Mouse (Mus musculus): ENCODE results near the gene Efl1. TPM values are rescaled to one million over a fixed set of nuclear protein-coding genes. Genes with fewer than 3 reads are reported as not detected.
"Not testable (repeated sequence)": the region's sequence is repeated elsewhere in the genome, so short reads cannot be mapped to it uniquely, and the experiment has no call there.

Gene Efl1
- polyA plus RNA-seq, 1 experiment from 2014 or later, result 19.2 TPM

GRCm38 (mm10) chr7:82725006-82725636 is 76.7 kb downstream of the Efl1 start:
- no peaks in the 10 kb centered on the region for H3K9me3 ChIP-seq (ENCODE audit: control insufficient read depth, low read length)
- H3K4me2 ChIP-seq (ENCODE audit: low read length), result no peak overlapping the region
- no peak for ATAC-seq
- H3K27me3 ChIP-seq (replicated peaks; ENCODE audit: control insufficient read depth, insufficient read depth, low read length), result no peaks in the 10 kb centered on the region
- H3K4me3 ChIP-seq (replicated peaks; ENCODE audit: low read length), result no peak overlapping the region
- H3K27ac ChIP-seq (ENCODE audit: low read length), result no peak overlapping the region
- no peak overlapping the region for H3K9ac ChIP-seq (replicated peaks; ENCODE audit: low read depth, low read length)
- H3K36me3 ChIP-seq (ENCODE audit: control insufficient read depth, insufficient read depth), result 0 out of 2 replicates have a peak, but pooled peaks cover 3% of the 10 kb centered on the region
- no peaks in the 10 kb centered on the region for H3K4me1 ChIP-seq (replicated peaks; ENCODE audit: control insufficient read depth, insufficient read depth, low read length)
- WGBS, result 38% methylated on average over 5 of the region's 5 CpGs

GRCm38 (mm10) chr7:82725741-82726450 is 77.5 kb downstream of the Efl1 start:
- Histone ChIP-seq H3K9ac (replicated peaks; ENCODE audit: low read depth, low read length) (no peak overlapping the region), H3K4me2 (ENCODE audit: low read length) (no peak overlapping the region), H3K27ac (ENCODE audit: low read length) (no peak overlapping the region), H3K4me3 (replicated peaks; ENCODE audit: low read length) (no peak overlapping the region), H3K4me1 (replicated peaks; ENCODE audit: control insufficient read depth, insufficient read depth, low read length) (no peaks in the 10 kb centered on the region), H3K9me3 (ENCODE audit: control insufficient read depth, low read length) (no peaks in the 10 kb centered on the region), H3K36me3 (ENCODE audit: control insufficient read depth, insufficient read depth) (0 out of 2 replicates have a peak, but pooled peaks cover 3% of the 10 kb centered on the region), H3K27me3 (replicated peaks; ENCODE audit: control insufficient read depth, insufficient read depth, low read length) (no peaks in the 10 kb centered on the region)
- WGBS, result 82% methylated on average over 14 of the region's 14 CpGs
- no peak for ATAC-seq

DNA sequence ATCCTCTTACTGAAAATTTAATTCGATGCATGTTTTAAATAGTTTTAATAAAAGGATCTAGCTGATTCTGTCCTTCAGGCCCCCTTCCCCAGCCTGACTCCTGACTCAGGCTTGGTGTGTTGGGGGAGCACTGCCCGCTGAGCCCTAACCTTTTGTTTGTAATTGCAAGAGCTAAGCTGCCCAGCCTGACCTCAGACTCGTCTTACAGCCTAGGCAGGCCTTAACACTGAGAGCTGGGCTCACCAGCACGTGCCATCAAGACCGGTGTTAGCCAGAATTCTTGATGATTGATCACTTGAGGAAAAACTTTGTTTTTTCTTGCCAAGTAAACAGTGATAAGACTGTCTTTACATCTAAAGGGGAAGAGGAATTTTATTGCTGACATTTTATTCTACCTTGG is 78.7 kb downstream of the Efl1 start:
- H3K4me1 ChIP-seq (replicated peaks; ENCODE audit: control insufficient read depth, insufficient read depth, low read length), result no peaks in the 10 kb centered on the region
- no peak overlapping the region for H3K4me3 ChIP-seq (replicated peaks; ENCODE audit: low read length)
- H3K4me2 ChIP-seq (ENCODE audit: low read length), result no peak overlapping the region
- WGBS, result 43% methylated on average over 5 of the region's 5 CpGs
- H3K9me3 ChIP-seq (ENCODE audit: control insufficient read depth, low read length), result no peaks in the 10 kb centered on the region
- H3K36me3 ChIP-seq (ENCODE audit: control insufficient read depth, insufficient read depth), result 0 out of 2 replicates have a peak, but pooled peaks cover 3% of the 10 kb centered on the region
- ATAC-seq, result no peak
- H3K27me3 ChIP-seq (replicated peaks; ENCODE audit: control insufficient read depth, insufficient read depth, low read length), result no peaks in the 10 kb centered on the region
- H3K27ac ChIP-seq (ENCODE audit: low read length), result no peak overlapping the region
- H3K9ac ChIP-seq (replicated peaks; ENCODE audit: low read depth, low read length), result no peak overlapping the region

DNA sequence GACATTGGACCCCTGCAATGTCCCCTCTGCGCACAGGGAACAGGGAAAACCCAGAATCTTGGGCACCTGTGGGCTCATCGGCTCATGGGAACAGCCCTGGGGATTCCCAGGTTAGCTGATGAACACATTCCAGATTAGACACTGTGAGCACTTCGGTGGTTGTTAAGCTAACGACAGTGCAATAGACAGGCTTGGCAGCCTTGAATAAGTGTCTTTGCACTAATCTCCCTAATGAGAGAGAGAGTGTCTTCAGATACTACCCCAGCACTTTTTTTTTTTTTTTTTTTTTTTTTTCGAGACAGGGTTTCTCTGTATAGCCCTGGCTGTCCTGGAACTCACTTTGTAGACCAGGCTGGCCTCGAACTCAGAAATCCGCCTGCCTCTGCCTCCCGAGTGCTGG is 80.6 kb downstream of the Efl1 start:
- 72% methylated on average over 5 of the region's 8 CpGs for WGBS
- H3K4me2 ChIP-seq (ENCODE audit: low read length); H3K4me1 ChIP-seq (replicated peaks; ENCODE audit: control insufficient read depth, insufficient read depth, low read length); H3K27ac ChIP-seq (ENCODE audit: low read length); H3K36me3 ChIP-seq (ENCODE audit: control insufficient read depth, insufficient read depth); H3K9ac ChIP-seq (replicated peaks; ENCODE audit: low read depth, low read length); ATAC-seq; H3K9me3 ChIP-seq (ENCODE audit: control insufficient read depth, low read length); H3K27me3 ChIP-seq (replicated peaks; ENCODE audit: control insufficient read depth, insufficient read depth, low read length); H3K4me3 ChIP-seq (replicated peaks; ENCODE audit: low read length): not testable (repeated sequence)

DNA sequence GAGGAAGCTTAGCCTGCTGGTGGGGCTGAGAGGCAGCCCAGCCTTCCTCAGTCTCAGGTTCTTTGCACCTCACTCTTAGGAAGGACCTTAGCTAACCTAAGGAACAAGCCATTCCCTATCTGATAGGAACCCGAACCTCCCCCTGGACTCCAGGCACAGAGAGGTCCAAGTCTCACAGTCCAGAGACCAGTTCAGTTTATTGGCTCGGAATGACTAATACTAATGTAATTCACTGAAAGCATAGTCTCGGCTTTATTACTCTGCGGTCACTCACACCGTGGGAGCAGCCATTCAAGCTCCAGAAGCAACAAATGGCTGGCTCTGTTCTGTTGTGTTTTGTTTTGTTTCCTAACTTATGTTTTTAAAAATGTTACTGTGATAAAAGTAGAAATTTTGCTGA is 84.7 kb downstream of the Efl1 start:
- Histone ChIP-seq H3K27me3 (replicated peaks; ENCODE audit: control insufficient read depth, insufficient read depth, low read length) (no peaks in the 10 kb centered on the region), H3K9me3 (ENCODE audit: control insufficient read depth, low read length) (no peaks in the 10 kb centered on the region), H3K27ac (ENCODE audit: low read length) (no peak overlapping the region), H3K9ac (replicated peaks; ENCODE audit: low read depth, low read length) (no peak overlapping the region), H3K4me3 (replicated peaks; ENCODE audit: low read length) (no peak overlapping the region), H3K36me3 (ENCODE audit: control insufficient read depth, insufficient read depth) (no peaks in the 10 kb centered on the region), H3K4me2 (ENCODE audit: low read length) (no peak overlapping the region), H3K4me1 (replicated peaks; ENCODE audit: control insufficient read depth, insufficient read depth, low read length) (no peaks in the 10 kb centered on the region)
- no peak for ATAC-seq
- WGBS, result 80% methylated on average over 5 of the region's 5 CpGs

- H3K9me3 ChIP-seq (ENCODE audit: control insufficient read depth, low read length), result no peaks in the 10 kb centered on the region
- no peaks in the 10 kb centered on the region for H3K36me3 ChIP-seq (ENCODE audit: control insufficient read depth, insufficient read depth)
- H3K4me1 ChIP-seq (replicated peaks; ENCODE audit: control insufficient read depth, insufficient read depth, low read length), result no peaks in the 10 kb centered on the region
- no peak overlapping the region for H3K4me2 ChIP-seq (ENCODE audit: low read length)
- no peak for ATAC-seq
- H3K4me3 ChIP-seq (replicated peaks; ENCODE audit: low read length), result no peak overlapping the region
- no peak overlapping the region for H3K27ac ChIP-seq (ENCODE audit: low read length)
- no peak overlapping the region for H3K9ac ChIP-seq (replicated peaks; ENCODE audit: low read depth, low read length)
- WGBS, result 90% methylated on average over 6 of the region's 6 CpGs
- no peaks in the 10 kb centered on the region for H3K27me3 ChIP-seq (replicated peaks; ENCODE audit: control insufficient read depth, insufficient read depth, low read length)
These were observed 85.6 kb downstream of the Efl1 start for GRCm38 (mm10) chr7:82733995-82734394.

GRCm38 (mm10) chr7:82734748-82735600 is 86.6 kb downstream of the Efl1 start:
- Histone ChIP-seq H3K9ac (replicated peaks; ENCODE audit: low read depth, low read length) (no peak overlapping the region), H3K27ac (ENCODE audit: low read length) (no peak overlapping the region), H3K27me3 (replicated peaks; ENCODE audit: control insufficient read depth, insufficient read depth, low read length) (no peaks in the 10 kb centered on the region), H3K9me3 (ENCODE audit: control insufficient read depth, low read length) (no peaks in the 10 kb centered on the region), H3K4me1 (replicated peaks; ENCODE audit: control insufficient read depth, insufficient read depth, low read length) (no peaks in the 10 kb centered on the region), H3K4me2 (ENCODE audit: low read length) (no peak overlapping the region), H3K36me3 (ENCODE audit: control insufficient read depth, insufficient read depth) (no peaks in the 10 kb centered on the region), H3K4me3 (replicated peaks; ENCODE audit: low read length) (no peak overlapping the region)
- no peak for ATAC-seq
- 66% methylated on average over 3 of the region's 3 CpGs for WGBS

GRCm38 (mm10) chr7:82743116-82743765 is 94.8 kb downstream of the Efl1 start:
- ATAC-seq, result 0 out of 2 replicates have a peak, but pooled peaks have one; percentile 23
- Histone ChIP-seq H3K4me3 (replicated peaks; ENCODE audit: low read length) (no peak overlapping the region), H3K4me1 (replicated peaks; ENCODE audit: control insufficient read depth, insufficient read depth, low read length) (no peaks in the 10 kb centered on the region), H3K9ac (replicated peaks; ENCODE audit: low read depth, low read length) (no peak overlapping the region), H3K36me3 (ENCODE audit: control insufficient read depth, insufficient read depth) (no peaks in the 10 kb centered on the region), H3K27me3 (replicated peaks; ENCODE audit: control insufficient read depth, insufficient read depth, low read length) (no peaks in the 10 kb centered on the region), H3K4me2 (ENCODE audit: low read length) (no peak overlapping the region), H3K9me3 (ENCODE audit: control insufficient read depth, low read length) (no peaks in the 10 kb centered on the region), H3K27ac (ENCODE audit: low read length) (no peak overlapping the region)
- 53% methylated on average over 11 of the region's 11 CpGs for WGBS
